Mouse (Mus musculus): ENCODE data around the gene Gm2663. TPM values are rescaled to one million over a fixed set of nuclear protein-coding genes. Genes with fewer than 3 reads are reported as not detected.

Gene Gm2663
- total and polyA plus RNA-seq, 2 experiments from 2014 or later, result 0.25 TPM; not detected in 1

DNA sequence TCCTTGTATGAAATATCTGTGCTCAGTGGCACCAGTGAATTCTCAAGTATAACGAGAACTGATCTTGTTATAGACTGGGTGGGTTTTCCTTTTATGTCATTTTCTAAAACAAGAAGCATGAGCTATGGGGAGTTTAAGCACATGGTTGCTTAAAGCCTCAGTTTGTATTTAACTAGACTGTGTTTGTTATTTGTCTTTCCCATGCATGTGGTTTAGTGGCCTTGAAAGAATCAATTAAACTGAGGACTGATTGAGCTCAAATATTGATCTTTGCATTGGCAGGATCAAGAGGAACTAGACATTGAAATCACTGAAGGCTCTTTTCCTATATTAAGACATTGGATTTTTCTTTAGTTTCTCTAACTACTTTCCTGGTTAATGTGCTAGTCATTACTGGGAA, 45.0 kb upstream of the Gm2663 start:
- H3K4me2 ChIP-seq (ENCODE audit: low read depth, low read length, poor library complexity, severe bottlenecking), result no peak overlapping the region
- no peak for TF ChIP-seq CTCF (IDR thresholded peaks at IDR 0.05)
- no peaks in the 10 kb centered on the region for H3K36me3 ChIP-seq (ENCODE audit: insufficient read depth, low read length)
- ATAC-seq (ENCODE audit: low FRiP score), result no peak
- no peak overlapping the region for H3K27ac ChIP-seq (ENCODE audit: low read depth, low read length)
- H3K27me3 ChIP-seq (ENCODE audit: insufficient read depth, low read length), result no peaks in the 10 kb centered on the region
- no peaks in the 10 kb centered on the region for H3K9me3 ChIP-seq (ENCODE audit: low read length)
- DNase-seq (ENCODE audit: low spot score), result no peak
- H3K9ac ChIP-seq (replicated peaks; ENCODE audit: low read length, poor library complexity, severe bottlenecking), result no peak overlapping the region
- WGBS, result 77% methylated on average over 1 of the region's 1 CpGs
- no peaks in the 10 kb centered on the region for H3K4me1 ChIP-seq (ENCODE audit: insufficient read depth, low read length)
- H3K4me3 ChIP-seq (ENCODE audit: low read depth, low read length), result no peak overlapping the region

GRCm38 (mm10) chr6:41035409-41035808, 36.1 kb upstream of the Gm2663 start, which contains the start of gene 2210010C04Rik:
Gene 2210010C04Rik (minus strand): TSS chr6:41035509.
- no peaks in the 10 kb centered on the region for H3K36me3 ChIP-seq (ENCODE audit: insufficient read depth, low read length)
- H3K4me1 ChIP-seq (ENCODE audit: insufficient read depth, low read length), result no peaks in the 10 kb centered on the region
- ATAC-seq (ENCODE audit: low FRiP score) (no peak), DNase-seq (ENCODE audit: low spot score) (no peak)
- H3K27ac ChIP-seq (ENCODE audit: low read depth, low read length), result no peak within 1 kb of the TSS
- no peaks in the 10 kb centered on the region for H3K9me3 ChIP-seq (ENCODE audit: low read length)
- no peak within 1 kb of the TSS for H3K9ac ChIP-seq (replicated peaks; ENCODE audit: low read length, poor library complexity, severe bottlenecking)
- no peaks in the 10 kb centered on the region for H3K27me3 ChIP-seq (ENCODE audit: insufficient read depth, low read length)
- no peak for TF ChIP-seq CTCF (IDR thresholded peaks at IDR 0.05)
- H3K4me2 ChIP-seq (ENCODE audit: low read depth, low read length, poor library complexity, severe bottlenecking), result no peak within 1 kb of the TSS
- H3K4me3 ChIP-seq (ENCODE audit: low read depth, low read length), result no peak within 1 kb of the TSS

DNA sequence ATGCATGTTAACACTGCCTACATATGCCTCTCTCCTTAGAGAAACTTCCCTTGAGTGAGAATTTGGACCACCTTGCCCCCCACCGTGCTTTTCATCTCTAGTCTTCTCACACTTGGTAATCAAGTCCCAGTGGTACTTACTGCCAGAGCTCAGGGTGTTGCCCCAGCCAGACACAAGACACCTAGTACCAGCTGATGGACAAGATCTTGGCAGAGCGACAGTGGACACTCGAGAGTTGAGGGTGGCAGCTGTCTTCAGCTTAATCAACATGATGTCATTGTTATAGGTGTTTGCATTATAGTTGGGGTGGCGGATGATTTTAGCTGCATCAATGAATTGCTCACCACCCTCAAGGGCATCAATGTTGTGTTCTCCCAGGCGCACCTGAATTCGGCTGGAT, 33.5 kb upstream of the Gm2663 start:
- H3K27me3 ChIP-seq (ENCODE audit: insufficient read depth, low read length), result no peaks in the 10 kb centered on the region
- no peak overlapping the region for H3K4me3 ChIP-seq (ENCODE audit: low read depth, low read length)
- 85% methylated on average over 6 of the region's 6 CpGs for WGBS
- DNase-seq (ENCODE audit: low spot score) (no peak), ATAC-seq (ENCODE audit: low FRiP score) (no peak)
- H3K4me1 ChIP-seq (ENCODE audit: insufficient read depth, low read length), result no peaks in the 10 kb centered on the region
- TF ChIP-seq CTCF (IDR thresholded peaks at IDR 0.05), result no peak
- H3K9ac ChIP-seq (replicated peaks; ENCODE audit: low read length, poor library complexity, severe bottlenecking), result no peak overlapping the region
- H3K36me3 ChIP-seq (ENCODE audit: insufficient read depth, low read length), result no peaks in the 10 kb centered on the region
- H3K27ac ChIP-seq (ENCODE audit: low read depth, low read length), result no peak overlapping the region
- no peaks in the 10 kb centered on the region for H3K9me3 ChIP-seq (ENCODE audit: low read length)
- no peak overlapping the region for H3K4me2 ChIP-seq (ENCODE audit: low read depth, low read length, poor library complexity, severe bottlenecking)

GRCm38 (mm10) chr6:41032231-41032630, 33.0 kb upstream of the Gm2663 start:
- no peak overlapping the region for H3K4me2 ChIP-seq (ENCODE audit: low read depth, low read length, poor library complexity, severe bottlenecking)
- no peaks in the 10 kb centered on the region for H3K36me3 ChIP-seq (ENCODE audit: insufficient read depth, low read length)
- 88% methylated on average over 3 of the region's 3 CpGs for WGBS
- H3K4me1 ChIP-seq (ENCODE audit: insufficient read depth, low read length), result no peaks in the 10 kb centered on the region
- no peaks in the 10 kb centered on the region for H3K27me3 ChIP-seq (ENCODE audit: insufficient read depth, low read length)
- no peak overlapping the region for H3K27ac ChIP-seq (ENCODE audit: low read depth, low read length)
- no peak for TF ChIP-seq CTCF (IDR thresholded peaks at IDR 0.05)
- H3K9ac ChIP-seq (replicated peaks; ENCODE audit: low read length, poor library complexity, severe bottlenecking), result no peak overlapping the region
- no peaks in the 10 kb centered on the region for H3K9me3 ChIP-seq (ENCODE audit: low read length)
- H3K4me3 ChIP-seq (ENCODE audit: low read depth, low read length), result no peak overlapping the region
- DNase-seq (ENCODE audit: low spot score), result no peak
- ATAC-seq (ENCODE audit: low FRiP score), result no peak

GRCm38 (mm10) chr6:41030821-41031220, 31.5 kb upstream of the Gm2663 start:
- WGBS, result 93% methylated on average over 3 of the region's 3 CpGs
- no peak for TF ChIP-seq CTCF (IDR thresholded peaks at IDR 0.05)
- Histone ChIP-seq H3K9me3 (ENCODE audit: low read length) (no peaks in the 10 kb centered on the region), H3K36me3 (ENCODE audit: insufficient read depth, low read length) (no peaks in the 10 kb centered on the region), H3K9ac (replicated peaks; ENCODE audit: low read length, poor library complexity, severe bottlenecking) (no peak overlapping the region), H3K4me1 (ENCODE audit: insufficient read depth, low read length) (no peaks in the 10 kb centered on the region), H3K27ac (ENCODE audit: low read depth, low read length) (no peak overlapping the region), H3K4me3 (ENCODE audit: low read depth, low read length) (no peak overlapping the region), H3K4me2 (ENCODE audit: low read depth, low read length, poor library complexity, severe bottlenecking) (no peak overlapping the region), H3K27me3 (ENCODE audit: insufficient read depth, low read length) (no peaks in the 10 kb centered on the region)
- ATAC-seq (ENCODE audit: low FRiP score) (no peak), DNase-seq (ENCODE audit: low spot score) (no peak)

GRCm38 (mm10) chr6:41027053-41027452, 27.8 kb upstream of the Gm2663 start:
- Histone ChIP-seq H3K4me1 (ENCODE audit: insufficient read depth, low read length) (no peaks in the 10 kb centered on the region), H3K4me3 (ENCODE audit: low read depth, low read length) (no peak overlapping the region), H3K27ac (ENCODE audit: low read depth, low read length) (no peak overlapping the region), H3K36me3 (ENCODE audit: insufficient read depth, low read length) (no peaks in the 10 kb centered on the region), H3K9ac (replicated peaks; ENCODE audit: low read length, poor library complexity, severe bottlenecking) (no peak overlapping the region), H3K27me3 (ENCODE audit: insufficient read depth, low read length) (no peaks in the 10 kb centered on the region), H3K9me3 (ENCODE audit: low read length) (no peaks in the 10 kb centered on the region), H3K4me2 (ENCODE audit: low read depth, low read length, poor library complexity, severe bottlenecking) (no peak overlapping the region)
- WGBS, result 39% methylated on average over 2 of the region's 2 CpGs
- TF ChIP-seq CTCF (IDR thresholded peaks at IDR 0.05), result no peak
- no peak for DNase-seq (ENCODE audit: low spot score)
- no peak for ATAC-seq (ENCODE audit: low FRiP score)
